Mouse (Mus musculus): ENCODE results near the gene Ndnf.

Ndnf gene

GRCm38 (mm10) chr6:65671451-65671850 lies at the start of gene Ndnf:
TSS of gene Ndnf (plus strand) at chr6:65671590.
- TF ChIP-seq GATA4 (IDR thresholded peaks at IDR 0.05; ENCODE audit: insufficient replicate concordance, low read length): no peak

- no peak for TF ChIP-seq GATA4 (IDR thresholded peaks at IDR 0.05; ENCODE audit: insufficient replicate concordance, low read length)
These were observed 48.2 kb upstream of the Ndnf start for GRCm38 (mm10) chr6:65623016-65623715.

- no peak for TF ChIP-seq GATA4 (IDR thresholded peaks at IDR 0.05; ENCODE audit: insufficient replicate concordance, low read length)
These were observed 40.8 kb upstream of the Ndnf start for GRCm38 (mm10) chr6:65630578-65630977.

- no peak for TF ChIP-seq GATA4 (IDR thresholded peaks at IDR 0.05; ENCODE audit: insufficient replicate concordance, low read length)
These were observed 39.2 kb upstream of the Ndnf start for GRCm38 (mm10) chr6:65632184-65632583.

- no peak for TF ChIP-seq GATA4 (IDR thresholded peaks at IDR 0.05; ENCODE audit: insufficient replicate concordance, low read length)
These were observed 29.0 kb upstream of the Ndnf start for GRCm38 (mm10) chr6:65642431-65642830.

DNA sequence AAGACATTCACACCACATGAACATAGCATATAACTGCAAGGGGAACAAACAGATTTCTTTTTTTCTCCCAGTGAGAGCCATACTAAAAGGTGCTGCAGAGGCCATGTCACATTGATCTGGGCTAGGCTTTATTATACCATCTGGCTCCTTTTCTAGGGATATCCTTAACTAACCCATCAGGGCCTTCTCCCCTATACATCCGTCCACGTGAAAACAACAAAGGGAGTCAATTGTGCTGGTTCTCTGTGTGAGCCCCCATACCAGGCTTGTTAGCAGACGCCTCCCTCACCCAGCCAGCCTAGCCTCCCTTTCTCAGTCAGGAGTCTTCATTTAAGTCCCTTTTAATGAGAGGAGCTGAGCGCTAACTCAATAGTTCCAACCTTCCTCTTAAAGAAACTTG lies 27.3 kb upstream of the Ndnf start:
- TF ChIP-seq GATA4 (IDR thresholded peaks at IDR 0.05; ENCODE audit: insufficient replicate concordance, low read length): no peak

- TF ChIP-seq GATA4 (IDR thresholded peaks at IDR 0.05; ENCODE audit: insufficient replicate concordance, low read length): no peak
These were observed 25.0 kb upstream of the Ndnf start for GRCm38 (mm10) chr6:65646408-65646807.

DNA sequence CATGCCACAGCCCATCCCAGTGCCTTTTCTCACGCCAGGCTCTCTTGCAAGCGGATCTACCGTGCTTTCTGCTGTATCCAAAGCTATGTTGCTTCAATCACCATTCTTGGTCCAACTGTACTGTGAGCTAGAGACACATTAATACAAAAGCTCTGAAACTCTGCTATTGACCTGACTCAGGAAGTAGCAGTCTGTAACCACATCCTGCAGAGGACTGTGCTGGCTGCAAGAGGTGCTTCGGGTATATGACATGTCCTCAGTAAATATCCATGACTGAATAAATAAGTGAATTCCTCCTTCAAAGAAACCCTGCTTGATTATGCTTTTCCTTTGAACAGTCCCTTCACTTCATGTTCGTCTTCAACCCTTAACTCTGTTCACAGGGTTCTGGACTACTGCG lies 23.7 kb upstream of the Ndnf start:
- TF ChIP-seq GATA4 (IDR thresholded peaks at IDR 0.05; ENCODE audit: insufficient replicate concordance, low read length): no peak

DNA sequence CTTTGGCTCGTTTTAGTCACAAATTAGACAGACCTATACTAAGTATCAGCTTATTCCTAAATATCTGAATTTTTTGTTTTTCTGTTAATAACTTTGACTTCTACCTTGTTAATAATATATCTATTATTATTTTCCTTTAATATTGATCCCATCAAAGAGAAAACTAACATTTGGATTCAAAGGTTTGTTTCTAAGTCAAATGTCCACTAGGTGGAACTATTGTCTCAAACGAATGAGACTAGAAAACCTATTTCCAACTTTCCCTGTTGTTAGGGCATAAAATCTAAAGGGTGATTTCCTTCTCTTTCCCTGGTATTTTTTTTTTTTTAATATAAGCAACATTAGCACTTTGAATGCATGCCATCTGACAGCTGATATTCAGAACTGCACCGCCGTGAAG lies 20.0 kb upstream of the Ndnf start:
- TF ChIP-seq GATA4 (IDR thresholded peaks at IDR 0.05; ENCODE audit: insufficient replicate concordance, low read length): no peak

GRCm38 (mm10) chr6:65661272-65661671 lies 10.1 kb upstream of the Ndnf start:
- TF ChIP-seq GATA4 (IDR thresholded peaks at IDR 0.05; ENCODE audit: insufficient replicate concordance, low read length): no peak

DNA sequence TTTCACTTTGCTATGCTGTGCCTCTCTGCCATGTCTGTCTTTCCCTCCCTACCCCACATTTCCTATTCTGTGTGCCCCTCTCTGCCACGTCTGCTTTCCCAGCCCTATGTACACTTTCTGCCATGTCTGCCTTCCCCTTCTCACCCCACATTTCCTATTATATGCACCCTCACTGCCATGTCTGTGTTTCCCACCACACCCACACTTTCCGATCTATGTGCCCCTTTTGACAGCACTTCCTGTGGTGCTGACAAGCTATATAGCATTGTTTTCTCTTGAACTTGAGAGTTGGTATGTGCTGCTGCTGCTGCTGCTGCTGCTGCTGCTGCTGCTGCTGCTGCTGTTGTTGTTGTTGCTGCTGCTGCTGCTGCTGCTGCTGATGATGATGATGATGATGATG lies 9.3 kb upstream of the Ndnf start:
- TF ChIP-seq GATA4 (IDR thresholded peaks at IDR 0.05; ENCODE audit: insufficient replicate concordance, low read length): no peak

DNA sequence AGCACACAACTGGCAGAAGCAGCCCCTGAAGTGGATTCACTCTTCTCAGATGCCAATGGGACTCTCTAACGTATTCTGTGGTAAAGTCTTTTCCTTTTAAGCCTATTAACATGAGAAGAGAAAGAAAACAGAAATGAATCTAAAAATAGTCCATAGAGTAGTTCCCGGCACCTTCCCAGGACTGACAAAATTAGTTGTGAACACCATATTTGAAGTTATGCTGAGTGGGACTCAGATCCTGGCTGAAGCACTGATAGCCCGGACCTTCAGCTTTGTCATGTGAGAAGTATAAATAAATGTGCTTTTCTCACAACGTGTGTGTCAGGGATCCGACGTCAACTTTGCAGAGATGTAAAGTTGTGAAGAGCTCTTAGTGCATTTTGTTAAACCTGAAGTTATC lies 7.4 kb upstream of the Ndnf start:
- TF ChIP-seq GATA4 (IDR thresholded peaks at IDR 0.05; ENCODE audit: insufficient replicate concordance, low read length): no peak

DNA sequence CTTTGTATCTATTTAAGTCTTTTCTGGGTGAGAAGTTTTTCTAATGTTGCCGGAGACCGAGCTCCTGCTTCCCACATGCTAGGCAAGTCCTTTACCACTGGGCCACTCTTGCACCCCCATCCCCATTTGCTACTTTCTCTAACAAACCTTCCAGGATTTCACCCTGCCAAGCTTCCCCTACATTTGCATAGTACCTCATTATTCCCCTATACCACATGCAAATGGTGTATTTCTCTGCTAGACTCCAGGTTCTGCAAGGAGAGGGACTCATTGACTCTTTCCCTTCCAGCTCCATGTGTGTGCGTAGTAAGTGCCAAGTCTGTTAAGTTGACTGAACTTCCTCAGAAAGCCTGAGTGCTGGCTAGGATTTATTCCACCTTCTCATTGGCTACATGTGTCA lies 5.1 kb upstream of the Ndnf start:
- no peak for TF ChIP-seq GATA4 (IDR thresholded peaks at IDR 0.05; ENCODE audit: insufficient replicate concordance, low read length)

DNA sequence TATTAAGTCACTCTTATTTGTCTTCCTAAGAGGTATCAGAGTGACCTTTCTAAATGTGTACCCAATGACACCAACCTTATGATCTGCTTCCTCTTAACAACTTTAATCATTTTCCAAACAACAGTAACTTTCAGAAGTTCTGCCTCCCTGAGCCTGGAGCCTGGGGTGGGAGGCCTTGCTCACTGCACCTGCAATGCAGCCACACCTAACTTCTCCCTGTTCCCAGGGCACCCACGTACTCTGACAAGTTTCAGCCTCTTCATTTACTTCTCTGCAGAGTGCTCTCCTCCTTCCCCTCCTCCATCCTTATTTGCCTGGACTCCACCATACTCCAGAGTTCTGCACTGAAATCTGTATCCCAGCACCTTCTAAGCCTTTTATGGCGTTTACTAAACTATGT lies 1.4 kb upstream of the Ndnf start:
- no peak for TF ChIP-seq GATA4 (IDR thresholded peaks at IDR 0.05; ENCODE audit: insufficient replicate concordance, low read length)

GRCm38 (mm10) chr6:65670981-65671411 lies 394 bp upstream of the Ndnf start:
- no peak for TF ChIP-seq GATA4 (IDR thresholded peaks at IDR 0.05; ENCODE audit: insufficient replicate concordance, low read length)

DNA sequence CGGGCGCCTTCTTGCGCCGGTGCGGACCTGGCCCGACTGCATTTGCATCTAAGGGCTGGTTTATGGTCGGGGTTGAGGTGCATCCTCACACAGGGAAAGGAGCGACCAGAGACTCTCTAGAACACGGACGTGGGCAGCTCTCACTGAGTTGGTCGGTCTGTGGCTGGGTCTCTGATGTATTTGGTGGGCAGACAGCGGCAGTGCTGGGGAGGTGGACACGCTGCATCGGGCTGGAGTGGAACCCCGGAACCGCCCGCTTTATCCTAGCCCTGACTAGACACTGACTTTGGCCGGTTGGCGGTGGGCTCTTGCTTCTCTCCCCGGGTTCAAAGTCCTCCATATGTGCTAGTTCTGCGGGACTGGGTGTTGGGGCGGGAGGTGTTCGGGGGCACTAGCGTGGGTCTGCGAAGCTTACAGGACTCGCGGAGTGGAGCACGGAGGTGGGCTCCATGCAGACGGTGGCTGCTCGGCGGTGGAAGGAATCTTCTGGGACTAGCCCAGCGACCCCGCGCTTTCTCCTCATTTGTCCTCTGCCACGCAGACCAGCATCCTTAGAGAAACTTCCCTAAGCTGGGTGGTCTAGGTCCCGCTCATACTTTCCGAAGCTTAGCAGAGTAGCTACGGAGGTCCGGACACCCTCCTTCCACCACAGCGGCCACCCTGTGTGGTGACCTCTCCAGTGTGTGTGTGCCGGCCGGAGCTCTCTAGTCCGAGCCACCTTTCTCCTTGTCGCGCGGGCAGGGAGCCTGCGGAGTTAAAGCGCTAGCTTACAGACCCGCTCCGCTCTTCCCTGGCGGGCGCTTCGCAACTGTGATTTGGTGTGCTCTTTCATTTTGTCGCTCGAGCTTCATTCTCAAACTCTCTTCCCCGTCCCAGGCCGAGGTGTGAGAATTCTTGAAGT lies 991 bp downstream of the Ndnf start:
- no peak for TF ChIP-seq GATA4 (IDR thresholded peaks at IDR 0.05; ENCODE audit: insufficient replicate concordance, low read length)
